Mouse (Mus musculus) hindbrain, embryonic 16.5 days (tissue): Measurements from ENCODE around the gene Eef1akmt2. TPM values are rescaled to one million over a fixed set of nuclear protein-coding genes. Genes with fewer than 3 reads are reported as not detected.

Experiments
- ATAC-seq: fragments of 200-750 bp; cut with Nextera tagmentation; 2 replicates; pipeline ENCODE4 v1.8.0; 2017; ENCODE audit warnings: moderate TSS enrichment, moderate library complexity
- H3K27ac ChIP-seq: fragments of 300-500 bp; sonication (generic); 2 replicates; pipeline ENCODE4 v1.5.1; 2014; ENCODE audit warnings: low read depth, mild to moderate bottlenecking, control low read depth, low read length, moderate library complexity
- H3K27me3 ChIP-seq: fragments of 300-500 bp; sonication (generic); replicated peaks from 2 replicates; pipeline ENCODE4 v1.6.1; 2014; ENCODE audit warnings: low read length; ENCODE audit not compliant: control insufficient read depth, insufficient read depth
- H3K36me3 ChIP-seq: fragments of 300-500 bp; sonication (generic); 2 replicates; pipeline ENCODE4 v1.6.1; 2014; ENCODE audit warnings: mild to moderate bottlenecking, low read length, moderate library complexity, mixed read lengths; ENCODE audit not compliant: control insufficient read depth, insufficient read depth
- H3K4me1 ChIP-seq: fragments of 300-500 bp; sonication (generic); 2 replicates; pipeline ENCODE4 v1.6.1; 2014; ENCODE audit warnings: low read depth, low read length; ENCODE audit not compliant: control insufficient read depth, insufficient read depth
- H3K4me2 ChIP-seq: fragments of 300-500 bp; sonication (generic); 2 replicates; pipeline ENCODE4 v1.6.1; 2014; ENCODE audit warnings: mild to moderate bottlenecking, low read length, control low read depth, moderate library complexity
- H3K4me3 ChIP-seq: fragments of 300-500 bp; sonication (generic); 2 replicates; pipeline ENCODE4 v1.5.1; 2014; ENCODE audit warnings: mild to moderate bottlenecking, low read length, control low read depth, moderate library complexity
- H3K9ac ChIP-seq: fragments of 300-500 bp; sonication (generic); 2 replicates; pipeline ENCODE4 v1.6.1; 2014; ENCODE audit warnings: low read depth, mild to moderate bottlenecking, control low read depth, low read length, moderate library complexity
- H3K9me3 ChIP-seq: fragments of 300-500 bp; sonication (generic); 2 replicates; pipeline ENCODE4 v1.6.1; 2014; ENCODE audit warnings: mild to moderate bottlenecking, low read length, moderate library complexity; ENCODE audit not compliant: control insufficient read depth
- WGBS: fragments of 180-500 bp; shearing (Covaris S2); extraction: QIAGEN DNeasy Blood & Tissue Kit; methylation state at CpG from one replicate; pipeline ENCODE4 v1.1.7; 2014; 5-methylcytosine and 5-hydroxymethylcytosine counted together
- polyA plus RNA-seq: library from polyadenylated mRNA; unstranded; fragments of >200 nt; fragmentation: Nextera tagmentation; extraction: Ambion mirVana; gene quantifications from 2 replicates; pipeline ENCODE4 v1.2.1, GENCODE M21; 2015

The Eef1akmt2 gene
- polyA plus RNA-seq, 1 experiment from 2014 or later, result 87.6 TPM

GRCm38 (mm10) chr7:132891561-132892310, 39.3 kb upstream of the Eef1akmt2 start:
- no peaks in the 10 kb centered on the region for H3K36me3 ChIP-seq
- H3K27me3 ChIP-seq, result no peaks in the 10 kb centered on the region
- H3K9me3 ChIP-seq, result no peaks in the 10 kb centered on the region
- 85% methylated on average over 5 of the region's 5 CpGs for WGBS
- no peak overlapping the region for H3K9ac ChIP-seq
- no peak overlapping the region for H3K27ac ChIP-seq
- no peak overlapping the region for H3K4me2 ChIP-seq
- H3K4me3 ChIP-seq, result no peak overlapping the region
- no peak for ATAC-seq
- no peaks in the 10 kb centered on the region for H3K4me1 ChIP-seq

DNA sequence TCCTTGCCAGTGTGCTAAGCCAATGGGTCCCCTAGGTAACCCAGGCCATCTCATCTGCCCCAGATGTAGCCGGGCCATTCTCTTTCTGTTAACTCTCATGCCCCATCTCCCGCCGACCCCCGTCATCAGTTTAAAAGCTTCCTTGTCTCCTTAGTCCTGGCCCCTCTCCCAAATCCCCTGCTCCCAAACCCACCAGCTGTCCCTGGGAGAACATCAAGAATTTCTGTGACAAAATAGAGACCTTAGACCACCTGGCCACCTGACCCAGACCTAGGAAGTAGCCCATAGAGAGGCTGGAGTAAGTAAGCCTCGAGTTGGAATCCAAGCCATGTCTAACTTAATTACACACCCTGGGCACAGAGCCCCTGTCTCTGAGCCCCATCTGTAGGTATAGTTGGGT, 37.7 kb upstream of the Eef1akmt2 start:
- ATAC-seq, result no peak
- Histone ChIP-seq H3K4me2 (no peak overlapping the region), H3K9me3 (no peaks in the 10 kb centered on the region), H3K27me3 (no peaks in the 10 kb centered on the region), H3K9ac (no peak overlapping the region), H3K4me3 (no peak overlapping the region), H3K4me1 (no peaks in the 10 kb centered on the region), H3K27ac (no peak overlapping the region), H3K36me3 (no peaks in the 10 kb centered on the region)
- WGBS, result 87% methylated on average over 5 of the region's 5 CpGs

GRCm38 (mm10) chr7:132889691-132890090, 37.2 kb upstream of the Eef1akmt2 start:
- ATAC-seq, result no peak
- H3K36me3 ChIP-seq, result no peaks in the 10 kb centered on the region
- H3K9ac ChIP-seq, result no peak overlapping the region
- 95% methylated on average over 8 of the region's 8 CpGs for WGBS
- no peaks in the 10 kb centered on the region for H3K4me1 ChIP-seq
- no peaks in the 10 kb centered on the region for H3K9me3 ChIP-seq
- no peak overlapping the region for H3K27ac ChIP-seq
- no peak overlapping the region for H3K4me2 ChIP-seq
- H3K4me3 ChIP-seq, result no peak overlapping the region
- no peaks in the 10 kb centered on the region for H3K27me3 ChIP-seq

GRCm38 (mm10) chr7:132888518-132889249, 36.2 kb upstream of the Eef1akmt2 start:
- Histone ChIP-seq H3K9me3 (no peaks in the 10 kb centered on the region), H3K36me3 (no peaks in the 10 kb centered on the region; the same call in 1 of the 2 replicates), H3K4me2 (no peak overlapping the region), H3K4me1 (no peaks in the 10 kb centered on the region), H3K27me3 (no peaks in the 10 kb centered on the region), H3K4me3 (no peak overlapping the region), H3K27ac (no peak overlapping the region), H3K9ac (no peak overlapping the region)
- ATAC-seq, result no peak
- WGBS, result 78% methylated on average over 4 of the region's 4 CpGs

- no peak overlapping the region for H3K4me2 ChIP-seq
- peaks cover 6% of the 10 kb centered on the region; the same call in 1 of the 2 replicates for H3K36me3 ChIP-seq
- no peak overlapping the region for H3K27ac ChIP-seq
- WGBS, result 79% methylated on average over 3 of the region's 3 CpGs
- no peaks in the 10 kb centered on the region for H3K9me3 ChIP-seq
- no peak overlapping the region for H3K9ac ChIP-seq
- H3K27me3 ChIP-seq, result no peaks in the 10 kb centered on the region
- no peak overlapping the region for H3K4me3 ChIP-seq
- H3K4me1 ChIP-seq, result no peaks in the 10 kb centered on the region
- ATAC-seq, result no peak
Measured at GRCm38 (mm10) chr7:132888052-132888451, 35.6 kb upstream of the Eef1akmt2 start.

GRCm38 (mm10) chr7:132887019-132887804, 34.7 kb upstream of the Eef1akmt2 start:
- WGBS, result 76% methylated on average over 7 of the region's 7 CpGs
- Histone ChIP-seq H3K9me3 (no peaks in the 10 kb centered on the region), H3K36me3 (peaks cover 9% of the 10 kb centered on the region), H3K4me1 (no peaks in the 10 kb centered on the region), H3K27me3 (no peaks in the 10 kb centered on the region), H3K27ac (no peak overlapping the region), H3K9ac (no peak overlapping the region), H3K4me2 (no peak overlapping the region), H3K4me3 (no peak overlapping the region)
- ATAC-seq, result no peak

DNA sequence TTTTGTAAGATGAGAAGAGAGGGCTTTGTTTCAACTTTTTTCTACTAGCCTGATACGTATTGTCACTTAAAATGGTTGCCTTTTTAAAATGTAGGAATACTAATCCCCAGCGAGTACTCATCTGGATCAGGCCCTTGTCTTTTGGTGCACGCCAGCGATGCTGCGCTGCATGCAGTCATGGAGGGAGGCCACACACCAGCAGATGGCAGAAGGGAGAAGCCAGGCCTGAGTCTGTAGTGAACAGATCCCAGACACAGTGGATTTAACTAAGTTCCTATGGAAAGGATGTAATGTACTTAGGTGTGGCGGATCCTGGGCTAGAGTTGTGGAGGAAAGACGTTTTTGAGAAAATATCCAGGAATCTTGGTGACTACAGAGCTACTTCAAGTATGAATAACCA, 31.6 kb upstream of the Eef1akmt2 start:
- Histone ChIP-seq H3K9ac (no peak overlapping the region), H3K27ac (no peak overlapping the region), H3K36me3 (peaks cover 21% of the 10 kb centered on the region), H3K9me3 (no peaks in the 10 kb centered on the region), H3K4me1 (no peaks in the 10 kb centered on the region), H3K4me2 (no peak overlapping the region), H3K27me3 (no peaks in the 10 kb centered on the region), H3K4me3 (no peak overlapping the region)
- 92% methylated on average over 7 of the region's 7 CpGs for WGBS
- no peak for ATAC-seq

DNA sequence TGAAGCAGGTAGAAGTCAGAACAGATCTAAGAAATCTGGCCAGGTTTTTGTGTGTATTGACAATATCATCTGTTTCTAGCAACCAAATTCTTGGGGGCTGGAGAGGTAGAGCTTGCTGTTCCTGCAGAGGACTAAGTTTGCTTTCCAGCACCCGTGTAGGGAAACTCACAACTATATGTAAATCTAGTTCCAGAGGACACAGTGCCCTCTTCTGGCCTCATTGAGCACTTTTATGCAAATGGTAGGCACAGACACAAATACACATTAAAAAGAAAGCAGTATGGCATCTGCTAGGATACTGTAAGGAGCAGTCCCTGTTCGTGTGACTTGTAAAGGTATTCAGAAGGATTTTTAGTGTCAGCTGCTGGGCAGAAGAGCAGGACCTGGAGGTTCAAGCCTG, 29.9 kb upstream of the Eef1akmt2 start:
- Histone ChIP-seq H3K4me3 (no peak overlapping the region), H3K27me3 (no peaks in the 10 kb centered on the region), H3K9me3 (no peaks in the 10 kb centered on the region), H3K9ac (no peak overlapping the region), H3K4me1 (no peaks in the 10 kb centered on the region), H3K27ac (no peak overlapping the region), H3K4me2 (no peak overlapping the region), H3K36me3 (peaks cover 34% of the 10 kb centered on the region)
- 72% methylated on average over 2 of the region's 2 CpGs for WGBS
- ATAC-seq, result no peak

- ATAC-seq, result no peak
- H3K9ac ChIP-seq, result no peak overlapping the region
- no peaks in the 10 kb centered on the region for H3K4me1 ChIP-seq
- H3K9me3 ChIP-seq, result no peaks in the 10 kb centered on the region
- H3K27me3 ChIP-seq, result no peaks in the 10 kb centered on the region
- no peak overlapping the region for H3K4me3 ChIP-seq
- H3K4me2 ChIP-seq, result no peak overlapping the region
- 95% methylated on average over 1 of the region's 1 CpGs for WGBS
- peaks cover 46% of the 10 kb centered on the region for H3K36me3 ChIP-seq
- H3K27ac ChIP-seq, result no peak overlapping the region
Measured at GRCm38 (mm10) chr7:132880276-132880675, 27.8 kb upstream of the Eef1akmt2 start.
